Mouse (Mus musculus): ENCODE measurements around the gene Nwd2. TPM values are rescaled to one million over a fixed set of nuclear protein-coding genes. Genes with fewer than 3 reads are reported as not detected.

Gene Nwd2
- polyA plus RNA-seq, 1 experiment, result not detected

- no peaks in the 10 kb centered on the region for H3K36me3 ChIP-seq (ENCODE audit: control insufficient read depth, insufficient read depth, low read length)
- H3K27ac ChIP-seq (ENCODE audit: insufficient read depth, low read depth, low read length), result peak overlapping the region; percentile 53
- H3K4me1 ChIP-seq (ENCODE audit: control insufficient read depth, insufficient read depth, insufficient read length, low read length), result peaks cover 3% of the 10 kb centered on the region; the same call in 1 of the 2 replicates
- H3K27me3 ChIP-seq (ENCODE audit: control insufficient read depth, insufficient read depth, low read length), result no peaks in the 10 kb centered on the region
- TF ChIP-seq POLR2A (IDR thresholded peaks at IDR 0.05; ENCODE audit: low read depth, low read length) (no peak), CTCF (IDR thresholded peaks at IDR 0.05; ENCODE audit: extremely low read depth, insufficient read length, insufficient replicate concordance, low read depth, low read length) (peak; percentile 25; the same call in 1 of the 2 replicates)
- WGBS, result 30% methylated on average over 5 of the region's 5 CpGs
- no peak overlapping the region for H3K4me3 ChIP-seq (ENCODE audit: low read depth, low read length)
These were observed 106.3 kb downstream of the Nwd2 start for GRCm38 (mm10) chr5:63755092-63755761.

- peak overlapping the region; percentile 53 for H3K27ac ChIP-seq (ENCODE audit: insufficient read depth, low read depth, low read length)
- H3K4me3 ChIP-seq (ENCODE audit: low read depth, low read length), result no peak overlapping the region
- H3K36me3 ChIP-seq (ENCODE audit: control insufficient read depth, insufficient read depth, low read length), result no peaks in the 10 kb centered on the region
- 48% methylated on average over 3 of the region's 3 CpGs for WGBS
- peaks cover 3% of the 10 kb centered on the region; the same call in 1 of the 2 replicates for H3K4me1 ChIP-seq (ENCODE audit: control insufficient read depth, insufficient read depth, insufficient read length, low read length)
- TF ChIP-seq POLR2A (IDR thresholded peaks at IDR 0.05; ENCODE audit: low read depth, low read length) (no peak), CTCF (IDR thresholded peaks at IDR 0.05; ENCODE audit: extremely low read depth, insufficient read length, insufficient replicate concordance, low read depth, low read length) (no peak)
- no peaks in the 10 kb centered on the region for H3K27me3 ChIP-seq (ENCODE audit: control insufficient read depth, insufficient read depth, low read length)
These were observed 107.0 kb downstream of the Nwd2 start for GRCm38 (mm10) chr5:63755938-63756337.

- H3K4me1 ChIP-seq (ENCODE audit: control insufficient read depth, insufficient read depth, insufficient read length, low read length), result no peaks in the 10 kb centered on the region
- H3K27ac ChIP-seq (ENCODE audit: insufficient read depth, low read depth, low read length), result no peak overlapping the region
- 92% methylated on average over 4 of the region's 4 CpGs for WGBS
- H3K27me3 ChIP-seq (ENCODE audit: control insufficient read depth, insufficient read depth, low read length), result no peaks in the 10 kb centered on the region
- H3K36me3 ChIP-seq (ENCODE audit: control insufficient read depth, insufficient read depth, low read length), result no peaks in the 10 kb centered on the region
- H3K4me3 ChIP-seq (ENCODE audit: low read depth, low read length), result no peak overlapping the region
- TF ChIP-seq POLR2A (IDR thresholded peaks at IDR 0.05; ENCODE audit: low read depth, low read length) (no peak), CTCF (IDR thresholded peaks at IDR 0.05; ENCODE audit: extremely low read depth, insufficient read length, insufficient replicate concordance, low read depth, low read length) (no peak)
These were observed 117.0 kb downstream of the Nwd2 start for GRCm38 (mm10) chr5:63765886-63766285.

GRCm38 (mm10) chr5:63766715-63767114, 117.8 kb downstream of the Nwd2 start:
- H3K27me3 ChIP-seq (ENCODE audit: control insufficient read depth, insufficient read depth, low read length), result no peaks in the 10 kb centered on the region
- H3K4me3 ChIP-seq (ENCODE audit: low read depth, low read length), result no peak overlapping the region
- no peaks in the 10 kb centered on the region for H3K4me1 ChIP-seq (ENCODE audit: control insufficient read depth, insufficient read depth, insufficient read length, low read length)
- no peak overlapping the region for H3K27ac ChIP-seq (ENCODE audit: insufficient read depth, low read depth, low read length)
- TF ChIP-seq CTCF (IDR thresholded peaks at IDR 0.05; ENCODE audit: extremely low read depth, insufficient read length, insufficient replicate concordance, low read depth, low read length) (no peak), POLR2A (IDR thresholded peaks at IDR 0.05; ENCODE audit: low read depth, low read length) (no peak)
- 42% methylated on average over 6 of the region's 6 CpGs for WGBS
- H3K36me3 ChIP-seq (ENCODE audit: control insufficient read depth, insufficient read depth, low read length), result no peaks in the 10 kb centered on the region

- WGBS, result 63% methylated on average over 8 of the region's 8 CpGs
- TF ChIP-seq POLR2A (IDR thresholded peaks at IDR 0.05; ENCODE audit: low read depth, low read length), result no peak
- TF ChIP-seq CTCF (IDR thresholded peaks at IDR 0.05; ENCODE audit: extremely low read depth, insufficient read length, insufficient replicate concordance, low read depth, low read length), result no peak
- H3K36me3 ChIP-seq (ENCODE audit: control insufficient read depth, insufficient read depth, low read length), result no peaks in the 10 kb centered on the region
- H3K4me3 ChIP-seq (ENCODE audit: low read depth, low read length), result no peak overlapping the region
- H3K4me1 ChIP-seq (ENCODE audit: control insufficient read depth, insufficient read depth, insufficient read length, low read length), result no peaks in the 10 kb centered on the region
- H3K27me3 ChIP-seq (ENCODE audit: control insufficient read depth, insufficient read depth, low read length), result no peaks in the 10 kb centered on the region
- no peak overlapping the region for H3K27ac ChIP-seq (ENCODE audit: insufficient read depth, low read depth, low read length)
These were observed 118.6 kb downstream of the Nwd2 start for GRCm38 (mm10) chr5:63767464-63767863.

GRCm38 (mm10) chr5:63768220-63768619, 119.3 kb downstream of the Nwd2 start:
- H3K4me1 ChIP-seq (ENCODE audit: control insufficient read depth, insufficient read depth, insufficient read length, low read length), result no peaks in the 10 kb centered on the region
- no peaks in the 10 kb centered on the region for H3K27me3 ChIP-seq (ENCODE audit: control insufficient read depth, insufficient read depth, low read length)
- H3K36me3 ChIP-seq (ENCODE audit: control insufficient read depth, insufficient read depth, low read length), result no peaks in the 10 kb centered on the region
- no peak overlapping the region for H3K4me3 ChIP-seq (ENCODE audit: low read depth, low read length)
- TF ChIP-seq CTCF (IDR thresholded peaks at IDR 0.05; ENCODE audit: extremely low read depth, insufficient read length, insufficient replicate concordance, low read depth, low read length), result no peak
- no peak for TF ChIP-seq POLR2A (IDR thresholded peaks at IDR 0.05; ENCODE audit: low read depth, low read length)
- H3K27ac ChIP-seq (ENCODE audit: insufficient read depth, low read depth, low read length), result no peak overlapping the region
- WGBS, result 72% methylated on average over 4 of the region's 4 CpGs

GRCm38 (mm10) chr5:63772971-63773370, 124.1 kb downstream of the Nwd2 start:
- H3K36me3 ChIP-seq (ENCODE audit: control insufficient read depth, insufficient read depth, low read length), result no peaks in the 10 kb centered on the region
- WGBS, result 75% methylated on average over 2 of the region's 2 CpGs
- no peak for TF ChIP-seq CTCF (IDR thresholded peaks at IDR 0.05; ENCODE audit: extremely low read depth, insufficient read length, insufficient replicate concordance, low read depth, low read length)
- TF ChIP-seq POLR2A (IDR thresholded peaks at IDR 0.05; ENCODE audit: low read depth, low read length), result no peak
- no peaks in the 10 kb centered on the region for H3K27me3 ChIP-seq (ENCODE audit: control insufficient read depth, insufficient read depth, low read length)
- no peaks in the 10 kb centered on the region for H3K4me1 ChIP-seq (ENCODE audit: control insufficient read depth, insufficient read depth, insufficient read length, low read length)
- no peak overlapping the region for H3K27ac ChIP-seq (ENCODE audit: insufficient read depth, low read depth, low read length)
- H3K4me3 ChIP-seq (ENCODE audit: low read depth, low read length), result no peak overlapping the region
